Mouse (Mus musculus) lung, adult 2 months (tissue): ENCODE data around the gene Irf7.

ENCODE experiments used
- CTCF ChIP-seq: fragments of 200-500 bp; IDR thresholded peaks from 2 replicates; pipeline ENCODE4 v1.5.1; 2011; ENCODE audit warnings: mild to moderate bottlenecking, low read length, control low read depth; ENCODE audit not compliant: insufficient read depth
- POLR2A ChIP-seq: fragments of 200-500 bp; IDR thresholded peaks from 2 replicates; pipeline ENCODE4 v1.6.1; 2011; ENCODE audit warnings: low read depth, mild to moderate bottlenecking, control low read depth, low read length, borderline replicate concordance; ENCODE audit errors: extremely low read depth

DNA sequence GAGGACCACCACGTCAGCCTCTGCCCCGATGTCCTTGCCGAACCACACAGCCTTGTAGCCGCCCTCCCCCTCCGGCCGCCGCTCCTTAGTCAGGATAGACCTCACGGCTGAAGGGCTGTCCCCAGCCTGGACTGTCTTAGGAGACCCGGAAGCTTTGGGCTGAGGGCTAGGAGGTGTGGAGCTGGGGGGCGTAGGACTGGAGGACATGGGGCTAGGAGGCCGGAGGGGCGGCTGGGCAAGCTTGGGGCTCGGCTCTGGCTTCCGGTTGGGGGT, 2.9 kb upstream of the Irf7 start:
- TF ChIP-seq POLR2A (no peak), CTCF (no peak)
